Mouse (Mus musculus) erythroblast, embryonic 14.5 days (primary cell): Measurements from ENCODE around the gene Adcy9.

Source experiments
- GATA1 ChIP-seq: IDR thresholded peaks from 2 replicates; pipeline ENCODE4 v1.6.1; 2012; ENCODE audit warnings: low read length, inconsistent platforms, mixed read lengths
- TAL1 ChIP-seq: IDR thresholded peaks from 3 replicates; pipeline ENCODE4 v1.6.1; 2012; ENCODE audit warnings: low read length, inconsistent platforms, mixed read lengths

DNA sequence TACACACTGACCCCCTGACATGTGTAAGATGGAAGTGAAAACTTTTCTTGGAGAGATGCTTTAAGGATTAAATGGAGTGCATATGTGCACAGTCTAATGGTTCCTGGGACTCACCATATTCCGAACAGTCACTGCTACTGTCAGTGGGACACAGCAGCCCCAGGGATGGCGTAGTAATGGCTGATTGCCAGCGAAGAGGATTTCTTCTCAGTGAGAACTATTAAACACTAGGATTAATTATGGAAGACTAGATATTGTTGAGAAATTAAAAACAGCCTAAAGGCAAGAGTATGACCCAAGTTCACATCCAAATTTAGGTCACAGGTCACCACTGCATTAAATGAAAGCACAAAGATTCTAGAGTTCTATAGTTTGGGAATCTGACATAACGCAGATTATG, 105.4 kb downstream of the Adcy9 start:
- TF ChIP-seq TAL1 (no peak), GATA1 (no peak)
